Mouse (Mus musculus) stomach, embryonic 16.5 days (tissue): ENCODE data around the gene Sec31b. TPM values are rescaled to one million over a fixed set of nuclear protein-coding genes. Genes with fewer than 3 reads are reported as not detected.

ENCODE experiments used
- ATAC-seq: fragments of 200-750 bp; cut with Nextera tagmentation; 2 replicates; pipeline ENCODE4 v1.8.0; 2017; ENCODE audit warnings: moderate number of reproducible peaks, moderate TSS enrichment; ENCODE audit not compliant: insufficient read depth, low FRiP score
- H3K27ac ChIP-seq: fragments of 300-500 bp; sonication (generic); 2 replicates; pipeline ENCODE4 v1.5.1; 2014; ENCODE audit warnings: low read length
- H3K27me3 ChIP-seq: fragments of 300-500 bp; sonication (generic); 2 replicates; pipeline ENCODE4 v1.6.1; 2014; ENCODE audit warnings: low read length, control low read depth, mixed read lengths; ENCODE audit not compliant: control insufficient read depth, insufficient read depth
- H3K36me3 ChIP-seq: fragments of 300-500 bp; sonication (generic); 2 replicates; pipeline ENCODE4 v1.6.1; 2014; ENCODE audit warnings: low read length; ENCODE audit not compliant: control insufficient read depth, insufficient read depth
- H3K4me1 ChIP-seq: fragments of 300-500 bp; sonication (generic); 2 replicates; pipeline ENCODE4 v1.6.1; 2014; ENCODE audit warnings: low read length, control low read depth, mixed read lengths; ENCODE audit not compliant: control insufficient read depth, insufficient read depth
- H3K4me2 ChIP-seq: fragments of 300-500 bp; sonication (generic); 2 replicates; pipeline ENCODE4 v1.6.1; 2014; ENCODE audit warnings: low read depth, low read length, mixed read lengths
- H3K4me3 ChIP-seq: fragments of 300-500 bp; sonication (generic); replicated peaks from 2 replicates; pipeline ENCODE4 v1.5.1; 2014; ENCODE audit warnings: mild to moderate bottlenecking, low read length
- H3K9ac ChIP-seq: fragments of 300-500 bp; sonication (generic); 2 replicates; pipeline ENCODE4 v1.6.1; 2014; ENCODE audit warnings: low read length
- H3K9me3 ChIP-seq: fragments of 300-500 bp; sonication (generic); replicated peaks from 2 replicates; pipeline ENCODE4 v1.6.1; 2016; ENCODE audit warnings: low read length, control low read depth; ENCODE audit not compliant: control insufficient read depth
- WGBS: fragments of 180-500 bp; shearing (Covaris S2); extraction: QIAGEN DNeasy Blood & Tissue Kit; methylation state at CpG from one replicate; pipeline ENCODE4 v1.1.7; 2014; 5-methylcytosine and 5-hydroxymethylcytosine counted together
- polyA plus RNA-seq: library from polyadenylated mRNA; unstranded; fragments of >200 nt; fragmentation: Nextera tagmentation; extraction: Ambion mirVana; gene quantifications from 2 replicates; pipeline ENCODE4 v1.2.1, GENCODE M21; 2015

Gene Sec31b
- polyA plus RNA-seq, 1 experiment from 2014 or later = 0.92 TPM

- peaks cover 12% of the 10 kb centered on the region; the same call in 1 of the 2 replicates for H3K36me3 ChIP-seq
- ATAC-seq = no peak
- H3K27ac ChIP-seq = no peak overlapping the region
- WGBS = 65% methylated on average over 10 of the region's 10 CpGs
- no peak overlapping the region for H3K4me2 ChIP-seq
- no peak overlapping the region for H3K4me3 ChIP-seq
- no peaks in the 10 kb centered on the region; the same call in 1 of the 2 replicates for H3K27me3 ChIP-seq
- H3K9ac ChIP-seq = no peak overlapping the region
- H3K4me1 ChIP-seq = 0 out of 2 replicates have a peak, but pooled peaks cover 5% of the 10 kb centered on the region
- peaks cover 4% of the 10 kb centered on the region; the same call in 1 of the 2 replicates for H3K9me3 ChIP-seq
Measured at GRCm38 (mm10) chr19:44544372-44544771, 1.3 kb downstream of the Sec31b start.

- Histone ChIP-seq H3K4me3 (no peak overlapping the region), H3K27me3 (no peaks in the 10 kb centered on the region; the same call in 1 of the 2 replicates), H3K36me3 (peaks cover 1% of the 10 kb centered on the region; the same call in 1 of the 2 replicates), H3K9me3 (peaks cover 4% of the 10 kb centered on the region; the same call in 1 of the 2 replicates), H3K27ac (no peak overlapping the region), H3K9ac (no peak overlapping the region), H3K4me1 (0 out of 2 replicates have a peak, but pooled peaks cover 5% of the 10 kb centered on the region), H3K4me2 (no peak overlapping the region)
- 84% methylated on average over 8 of the region's 8 CpGs for WGBS
- no peak for ATAC-seq
Measured at GRCm38 (mm10) chr19:44542694-44543178, 2.9 kb downstream of the Sec31b start.

- Histone ChIP-seq H3K27me3 (no peaks in the 10 kb centered on the region), H3K36me3 (no peaks in the 10 kb centered on the region), H3K9ac (no peak overlapping the region), H3K9me3 (peaks cover 4% of the 10 kb centered on the region; the same call in 1 of the 2 replicates), H3K4me3 (no peak overlapping the region), H3K27ac (no peak overlapping the region), H3K4me2 (no peak overlapping the region), H3K4me1 (no peaks in the 10 kb centered on the region)
- 78% methylated on average over 8 of the region's 8 CpGs for WGBS
- no peak for ATAC-seq
Measured at GRCm38 (mm10) chr19:44537416-44537815, 8.2 kb downstream of the Sec31b start.

- WGBS = 28% methylated on average over 3 of the region's 3 CpGs
- Histone ChIP-seq H3K9me3 (no peaks in the 10 kb centered on the region), H3K4me1 (no peaks in the 10 kb centered on the region), H3K4me2 (no peak overlapping the region), H3K27ac (no peak overlapping the region), H3K4me3 (no peak overlapping the region), H3K9ac (no peak overlapping the region), H3K27me3 (0 out of 2 replicates have a peak, but pooled peaks cover 2% of the 10 kb centered on the region), H3K36me3 (no peaks in the 10 kb centered on the region)
- no peak for ATAC-seq
Measured at GRCm38 (mm10) chr19:44535376-44535775, 10.3 kb downstream of the Sec31b start.

GRCm38 (mm10) chr19:44530018-44530417 lies 15.6 kb downstream of the Sec31b start:
- H3K4me1 ChIP-seq = no peaks in the 10 kb centered on the region
- no peaks in the 10 kb centered on the region for H3K36me3 ChIP-seq
- ATAC-seq = no peak
- 0 out of 2 replicates have a peak, but pooled peaks cover 2% of the 10 kb centered on the region for H3K27me3 ChIP-seq
- WGBS = 78% methylated on average over 6 of the region's 6 CpGs
- H3K4me3 ChIP-seq = no peak overlapping the region
- no peaks in the 10 kb centered on the region for H3K9me3 ChIP-seq
- H3K9ac ChIP-seq = no peak overlapping the region
- no peak overlapping the region for H3K27ac ChIP-seq
- H3K4me2 ChIP-seq = no peak overlapping the region

GRCm38 (mm10) chr19:44525551-44526205 lies 20.0 kb downstream of the Sec31b start:
- ATAC-seq = no peak
- Histone ChIP-seq H3K9me3 (no peaks in the 10 kb centered on the region), H3K36me3 (no peaks in the 10 kb centered on the region), H3K27me3 (no peaks in the 10 kb centered on the region), H3K4me3 (no peak overlapping the region), H3K4me1 (no peaks in the 10 kb centered on the region), H3K4me2 (no peak overlapping the region), H3K27ac (no peak overlapping the region), H3K9ac (no peak overlapping the region)
- 73% methylated on average over 9 of the region's 9 CpGs for WGBS

- Histone ChIP-seq H3K4me1 (peaks cover 14% of the 10 kb centered on the region), H3K9me3 (no peaks in the 10 kb centered on the region), H3K36me3 (no peaks in the 10 kb centered on the region), H3K9ac (no peak overlapping the region), H3K4me2 (no peak overlapping the region), H3K4me3 (no peak overlapping the region), H3K27ac (no peak overlapping the region), H3K27me3 (peaks cover 4% of the 10 kb centered on the region; the same call in 1 of the 2 replicates)
- 20% methylated on average over 7 of the region's 7 CpGs for WGBS
- peak; percentile 52 for ATAC-seq
Measured at GRCm38 (mm10) chr19:44519152-44519551, 26.5 kb downstream of the Sec31b start.

GRCm38 (mm10) chr19:44517996-44518768 lies 27.5 kb downstream of the Sec31b start:
- Histone ChIP-seq H3K4me1 (peaks cover 18% of the 10 kb centered on the region), H3K36me3 (no peaks in the 10 kb centered on the region), H3K9ac (no peak overlapping the region), H3K27me3 (peaks cover 13% of the 10 kb centered on the region), H3K9me3 (no peaks in the 10 kb centered on the region), H3K4me2 (no peak overlapping the region), H3K4me3 (no peak overlapping the region), H3K27ac (no peak overlapping the region)
- WGBS = 68% methylated on average over 12 of the region's 12 CpGs
- no peak for ATAC-seq

- peaks cover 22% of the 10 kb centered on the region for H3K4me1 ChIP-seq
- H3K4me3 ChIP-seq = no peak overlapping the region
- 56% methylated on average over 6 of the region's 6 CpGs for WGBS
- no peak for ATAC-seq
- H3K4me2 ChIP-seq = no peak overlapping the region
- H3K27me3 ChIP-seq = peaks cover 36% of the 10 kb centered on the region
- H3K36me3 ChIP-seq = no peaks in the 10 kb centered on the region
- no peak overlapping the region for H3K27ac ChIP-seq
- H3K9me3 ChIP-seq = no peaks in the 10 kb centered on the region
- H3K9ac ChIP-seq = no peak overlapping the region
Measured at GRCm38 (mm10) chr19:44515769-44516168, 29.9 kb downstream of the Sec31b start.
